Mouse (Mus musculus): Measurements from ENCODE around the gene Fgfr2. TPM values are rescaled to one million over a fixed set of nuclear protein-coding genes. Genes with fewer than 3 reads are reported as not detected.

The Fgfr2 gene
- total RNA-seq, 2 experiments from 2014 or later, result 1.7 to 3.7 TPM

GRCm38 (mm10) chr7:132753518-132754388, 369.4 kb downstream of the Fgfr2 start:
- no peak for ATAC-seq (replicated peaks; ENCODE audit: low FRiP score, poor library complexity, severe bottlenecking)

- ATAC-seq (replicated peaks; ENCODE audit: low FRiP score, poor library complexity, severe bottlenecking), result no peak
These were observed 371.4 kb downstream of the Fgfr2 start for GRCm38 (mm10) chr7:132751716-132752115.

GRCm38 (mm10) chr7:132749504-132749903, 373.6 kb downstream of the Fgfr2 start:
- ATAC-seq (replicated peaks; ENCODE audit: low FRiP score, poor library complexity, severe bottlenecking), result no peak

- ATAC-seq (replicated peaks; ENCODE audit: low FRiP score, poor library complexity, severe bottlenecking), result no peak
These were observed 374.9 kb downstream of the Fgfr2 start for GRCm38 (mm10) chr7:132748076-132748769.

GRCm38 (mm10) chr7:132747096-132747495, 376.1 kb downstream of the Fgfr2 start:
- no peak for ATAC-seq (replicated peaks; ENCODE audit: low FRiP score, poor library complexity, severe bottlenecking)

GRCm38 (mm10) chr7:132742912-132743311, 380.2 kb downstream of the Fgfr2 start:
- no peak for ATAC-seq (replicated peaks; ENCODE audit: low FRiP score, poor library complexity, severe bottlenecking)

GRCm38 (mm10) chr7:132739829-132740228, 383.3 kb downstream of the Fgfr2 start:
- ATAC-seq (replicated peaks; ENCODE audit: low FRiP score, poor library complexity, severe bottlenecking), result no peak

- ATAC-seq (replicated peaks; ENCODE audit: low FRiP score, poor library complexity, severe bottlenecking), result peak; percentile 80
These were observed 384.3 kb downstream of the Fgfr2 start for GRCm38 (mm10) chr7:132738844-132739243.

GRCm38 (mm10) chr7:132736099-132736862, 386.9 kb downstream of the Fgfr2 start:
- ATAC-seq (replicated peaks; ENCODE audit: low FRiP score, poor library complexity, severe bottlenecking), result no peak

- no peak for ATAC-seq (replicated peaks; ENCODE audit: low FRiP score, poor library complexity, severe bottlenecking)
These were observed 388.0 kb downstream of the Fgfr2 start for GRCm38 (mm10) chr7:132735145-132735544.

GRCm38 (mm10) chr7:132734222-132734621, 388.9 kb downstream of the Fgfr2 start:
- no peak for ATAC-seq (replicated peaks; ENCODE audit: low FRiP score, poor library complexity, severe bottlenecking)

- no peak for ATAC-seq (replicated peaks; ENCODE audit: low FRiP score, poor library complexity, severe bottlenecking)
These were observed 389.6 kb downstream of the Fgfr2 start for GRCm38 (mm10) chr7:132733521-132733920.

GRCm38 (mm10) chr7:132732136-132732789, 390.9 kb downstream of the Fgfr2 start:
- no peak for ATAC-seq (replicated peaks; ENCODE audit: low FRiP score, poor library complexity, severe bottlenecking)

GRCm38 (mm10) chr7:132731558-132731957, 391.6 kb downstream of the Fgfr2 start:
- no peak for ATAC-seq (replicated peaks; ENCODE audit: low FRiP score, poor library complexity, severe bottlenecking)

- ATAC-seq (replicated peaks; ENCODE audit: low FRiP score, poor library complexity, severe bottlenecking), result no peak
These were observed 392.6 kb downstream of the Fgfr2 start for GRCm38 (mm10) chr7:132730510-132730909.

- ATAC-seq (replicated peaks; ENCODE audit: low FRiP score, poor library complexity, severe bottlenecking), result peak; percentile 68
These were observed 393.9 kb downstream of the Fgfr2 start for GRCm38 (mm10) chr7:132729093-132729831.

GRCm38 (mm10) chr7:132726106-132726861, 396.9 kb downstream of the Fgfr2 start:
- no peak for ATAC-seq (replicated peaks; ENCODE audit: low FRiP score, poor library complexity, severe bottlenecking)

- no peak for ATAC-seq (replicated peaks; ENCODE audit: low FRiP score, poor library complexity, severe bottlenecking)
These were observed 398.6 kb downstream of the Fgfr2 start for GRCm38 (mm10) chr7:132724501-132725062.
